Mouse (Mus musculus): ENCODE results near the gene Gm47996.
"Not testable (repeated sequence)": the region's sequence is repeated elsewhere in the genome, so short reads cannot be mapped to it uniquely, and the experiment has no call there.

The Gm47996 gene

GRCm38 (mm10) chr1:151208493-151208892 is 1.4 kb upstream of the Gm47996 start:
- not testable (repeated sequence) for DNase-seq

- DNase-seq: not testable (repeated sequence)
Measured at GRCm38 (mm10) chr1:151208944-151209343, 987 bp upstream of the Gm47996 start.

DNA sequence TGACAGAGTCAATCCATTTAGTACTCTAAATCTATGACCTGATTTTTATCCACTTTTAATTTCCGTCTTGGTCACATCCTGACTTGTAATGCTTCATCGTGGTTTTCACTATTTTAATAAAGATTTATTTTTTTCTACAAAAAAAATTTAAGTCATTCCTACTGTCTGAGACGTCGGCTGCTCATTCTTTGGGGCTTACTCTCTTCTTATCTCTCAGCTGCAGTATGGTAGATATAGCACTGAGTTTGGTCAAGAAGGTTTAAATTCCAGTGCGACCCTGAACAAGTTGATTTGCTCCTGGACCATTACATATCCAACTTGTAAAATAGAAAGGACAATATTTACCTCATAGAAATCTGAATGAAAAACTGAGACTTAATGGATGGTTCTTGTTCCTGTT is 1.7 kb downstream of the Gm47996 start:
- DNase-seq: not testable (repeated sequence)

DNA sequence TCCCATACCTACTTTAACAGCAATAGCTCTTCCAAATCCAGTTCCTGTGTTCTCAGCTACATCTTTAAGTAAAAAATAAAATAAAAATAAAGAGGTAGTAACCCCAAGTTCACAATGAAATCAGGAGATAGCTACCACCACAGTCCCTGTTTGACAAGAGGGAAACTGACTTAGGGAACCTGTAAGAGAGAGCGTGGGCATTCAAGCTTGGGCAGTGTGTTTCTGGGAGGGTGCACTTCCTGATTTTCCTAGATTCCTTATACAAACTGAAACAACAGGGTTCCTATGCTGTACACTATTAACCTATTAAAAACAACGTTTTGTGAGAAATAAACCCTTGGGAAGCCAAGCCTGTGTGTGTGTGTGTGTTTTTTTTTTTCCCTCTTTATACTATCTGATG is 4.9 kb downstream of the Gm47996 start:
- no peak for DNase-seq

DNA sequence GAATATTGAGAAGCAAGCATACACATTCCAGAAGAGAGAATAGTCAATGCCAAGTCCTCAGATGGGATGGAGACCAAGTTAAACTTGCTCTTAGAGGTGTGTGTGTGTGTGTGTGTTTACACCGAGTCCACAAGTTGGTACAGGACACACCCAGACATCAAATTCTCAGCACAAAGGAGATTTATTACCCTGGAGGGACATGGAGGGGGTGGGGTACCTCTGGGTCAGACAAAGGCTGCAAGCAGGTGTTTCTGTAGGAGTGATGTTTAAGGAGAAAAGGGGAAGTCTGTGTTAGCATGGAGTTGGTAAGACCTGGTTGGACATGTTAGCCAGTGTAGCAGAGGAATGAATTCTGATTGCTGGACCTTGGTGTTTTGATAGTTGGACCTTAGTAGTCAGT is 6.1 kb downstream of the Gm47996 start:
- DNase-seq: no peak

- DNase-seq: no peak
Measured at GRCm38 (mm10) chr1:151216417-151216816, 6.5 kb downstream of the Gm47996 start.

GRCm38 (mm10) chr1:151219045-151219444 is 9.1 kb downstream of the Gm47996 start:
- no peak for DNase-seq

GRCm38 (mm10) chr1:151220098-151220497 is 10.2 kb downstream of the Gm47996 start:
- DNase-seq: no peak

DNA sequence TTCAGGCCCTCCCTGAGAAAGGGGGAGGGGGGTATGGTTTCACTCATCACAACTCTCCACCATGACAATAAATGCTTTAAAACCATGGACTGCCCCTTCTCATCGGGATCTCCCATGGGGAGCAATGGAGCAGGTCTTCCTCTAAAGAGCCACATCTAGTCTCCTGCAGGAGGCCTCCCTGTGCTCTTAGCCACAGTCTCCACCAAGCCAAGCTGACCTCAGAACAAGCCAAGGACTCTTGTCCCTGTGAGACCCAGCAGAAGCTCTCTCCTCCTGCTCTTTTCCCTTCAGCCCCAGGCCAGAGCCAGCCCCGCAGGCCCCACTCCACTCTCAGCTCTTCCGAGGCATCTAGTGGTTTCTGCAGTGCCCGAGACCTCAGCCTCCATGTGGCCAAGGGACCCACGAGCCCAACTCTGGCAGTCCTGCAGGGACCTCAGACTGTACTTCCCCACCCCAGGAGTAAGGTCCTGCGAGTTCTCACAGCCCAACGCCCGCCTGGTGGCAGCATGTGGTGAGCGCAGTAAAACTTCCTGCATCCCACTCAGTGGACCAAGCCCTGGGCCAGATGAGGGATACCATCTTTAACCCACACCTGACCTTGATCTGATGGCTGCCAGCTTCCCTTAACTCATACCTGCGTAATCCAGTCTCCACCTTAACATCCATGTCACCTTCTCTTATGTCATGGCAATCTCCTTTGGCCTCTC is 12.8 kb downstream of the Gm47996 start:
- no peak for DNase-seq

DNA sequence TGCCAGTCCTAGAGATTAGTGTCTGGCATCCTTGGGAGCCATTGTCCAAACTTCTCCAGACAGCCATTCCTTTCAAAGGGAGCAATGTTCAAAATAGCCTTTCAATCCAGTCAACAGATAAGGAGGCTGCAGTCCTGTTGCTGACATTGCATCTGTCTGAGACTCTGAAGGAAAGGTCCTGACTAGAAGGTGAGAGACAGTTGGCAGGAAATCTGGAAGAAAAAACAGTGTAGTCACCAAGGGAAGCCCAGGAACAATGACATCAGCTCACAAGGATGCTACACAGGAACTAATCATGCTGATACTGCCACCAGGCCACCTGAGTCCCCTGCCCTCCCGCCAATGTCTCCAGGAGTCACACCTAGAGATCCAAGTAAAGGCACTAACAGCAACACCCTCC is 13.4 kb downstream of the Gm47996 start:
- no peak for DNase-seq

DNA sequence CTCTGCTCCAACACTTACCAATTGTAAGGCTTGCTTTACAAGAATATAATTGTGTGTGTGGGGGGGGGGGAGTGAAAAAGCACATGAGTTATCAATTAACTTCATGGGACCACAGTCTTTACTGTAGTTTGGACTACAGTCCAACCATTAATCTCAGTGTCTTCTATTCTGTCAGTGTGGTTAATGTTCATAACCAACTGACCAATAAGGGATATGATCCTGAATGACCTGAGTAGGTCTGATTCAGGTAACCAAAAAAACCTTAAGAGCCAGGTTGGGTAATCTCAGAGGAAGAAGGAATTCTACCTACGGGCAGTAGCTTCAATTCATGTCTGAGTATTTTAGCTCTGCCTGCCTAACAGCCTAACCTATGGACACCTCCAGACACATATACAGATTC is 14.6 kb downstream of the Gm47996 start:
- DNase-seq: no peak

GRCm38 (mm10) chr1:151227506-151227905 is 17.6 kb downstream of the Gm47996 start:
- no peak for DNase-seq

DNA sequence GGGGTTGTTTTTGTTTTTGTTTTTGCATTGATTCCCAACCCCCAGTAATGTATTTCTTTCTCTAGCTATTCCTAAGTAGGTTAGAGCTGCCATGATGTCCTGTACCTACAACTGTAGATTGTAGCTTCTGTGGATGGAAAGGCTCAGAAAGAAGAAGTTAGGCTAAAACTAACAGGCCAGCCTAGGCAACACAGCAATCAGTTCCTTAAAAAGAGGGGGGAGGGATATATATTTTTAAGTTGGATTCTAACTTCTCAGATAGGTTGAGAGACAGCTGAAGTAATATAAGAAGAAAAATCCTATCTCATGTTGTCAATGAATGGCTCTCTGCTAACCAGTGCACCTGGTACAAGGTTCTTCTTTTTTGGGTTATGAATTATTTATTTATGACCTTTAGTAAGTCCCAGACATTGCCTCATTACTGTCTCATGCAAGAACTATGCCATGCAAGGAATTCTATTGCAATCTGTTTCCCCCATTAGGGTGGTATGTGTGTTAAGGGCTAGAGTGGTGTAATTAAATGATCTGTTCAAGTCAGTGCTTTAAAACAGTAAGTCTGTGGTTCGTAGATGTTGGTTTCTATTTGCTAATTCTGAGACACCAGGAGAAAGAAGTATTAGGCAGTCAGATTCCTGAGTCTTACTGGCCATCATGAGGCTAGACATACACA is 18.5 kb downstream of the Gm47996 start:
- no peak for DNase-seq

DNA sequence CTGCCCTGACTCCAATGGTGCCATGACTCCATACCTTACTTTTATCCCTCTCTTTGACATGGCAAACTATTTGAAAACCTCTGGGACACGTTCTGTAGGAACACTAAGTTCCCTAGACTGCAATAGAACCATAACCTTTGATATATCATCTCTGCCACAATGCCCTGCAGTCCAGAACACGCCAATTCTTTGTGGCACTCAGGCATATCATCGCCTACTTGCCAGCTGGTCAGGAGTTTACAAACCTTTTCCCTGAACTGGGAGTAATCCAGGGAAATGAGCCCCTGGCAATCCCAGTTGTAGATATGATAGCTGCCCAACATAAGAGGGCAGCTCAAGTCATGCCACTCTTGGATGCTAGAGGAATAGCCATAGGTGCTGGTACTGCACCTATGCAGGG is 22.4 kb downstream of the Gm47996 start:
- DNase-seq: no peak

DNA sequence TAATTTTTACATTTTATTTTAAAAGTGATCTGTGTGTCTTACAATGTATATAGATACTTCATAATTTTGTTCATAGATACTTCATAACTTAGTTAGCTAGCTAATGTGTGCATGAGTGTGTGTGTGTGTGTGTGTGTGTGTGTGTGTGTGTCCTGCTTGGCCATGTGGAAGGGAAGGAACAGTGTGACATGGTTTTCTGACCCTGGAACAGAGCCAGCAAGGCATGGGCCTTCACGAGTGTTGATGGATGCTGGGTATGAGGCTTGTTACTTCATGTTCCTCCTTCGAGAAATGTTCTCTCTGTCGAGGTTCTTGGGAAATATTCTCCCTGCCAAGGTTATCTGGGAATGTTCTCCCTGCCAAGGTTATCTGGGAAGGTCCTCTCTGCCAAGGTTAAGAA is 23.8 kb downstream of the Gm47996 start:
- no peak for DNase-seq

- DNase-seq: no peak
Measured at GRCm38 (mm10) chr1:151235574-151235973, 25.6 kb downstream of the Gm47996 start.

DNA sequence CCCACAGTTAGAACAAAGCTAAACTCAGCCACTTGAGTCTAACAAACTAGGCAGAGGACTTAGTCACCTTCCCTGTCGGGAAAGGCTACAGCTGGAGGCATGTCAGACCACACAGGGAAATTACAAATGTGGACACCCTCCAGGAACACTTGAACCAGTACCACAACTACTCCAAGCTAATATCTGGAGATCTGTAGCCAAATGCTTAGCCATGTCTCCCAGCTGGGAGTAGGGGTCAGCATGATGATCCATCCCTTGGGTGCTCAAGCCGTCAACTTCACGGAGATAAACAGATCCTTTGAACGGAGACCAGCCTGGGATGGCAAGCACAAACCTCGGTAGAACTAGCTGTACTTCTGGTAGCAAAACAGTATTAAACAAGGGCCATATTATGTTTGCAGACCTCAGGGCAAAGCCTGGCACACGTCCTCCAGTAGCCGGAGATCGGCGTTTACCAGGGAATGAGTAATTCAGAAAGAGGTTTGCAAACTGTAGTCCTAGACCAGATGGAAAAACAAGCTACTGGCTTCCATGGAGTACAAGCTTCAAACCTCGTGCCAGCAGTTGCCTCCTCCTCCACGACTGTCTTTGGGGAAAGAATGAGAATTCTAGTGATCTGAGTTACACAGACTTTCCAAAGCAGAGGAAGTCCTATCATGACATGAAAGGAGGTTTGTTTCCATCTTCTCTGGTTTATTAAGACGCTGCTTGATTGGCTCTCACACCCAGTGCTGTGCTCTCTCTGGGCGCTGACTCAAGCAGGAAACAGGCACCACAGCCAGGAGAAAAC is 26.4 kb downstream of the Gm47996 start:
- peak; percentile 65 for DNase-seq

DNA sequence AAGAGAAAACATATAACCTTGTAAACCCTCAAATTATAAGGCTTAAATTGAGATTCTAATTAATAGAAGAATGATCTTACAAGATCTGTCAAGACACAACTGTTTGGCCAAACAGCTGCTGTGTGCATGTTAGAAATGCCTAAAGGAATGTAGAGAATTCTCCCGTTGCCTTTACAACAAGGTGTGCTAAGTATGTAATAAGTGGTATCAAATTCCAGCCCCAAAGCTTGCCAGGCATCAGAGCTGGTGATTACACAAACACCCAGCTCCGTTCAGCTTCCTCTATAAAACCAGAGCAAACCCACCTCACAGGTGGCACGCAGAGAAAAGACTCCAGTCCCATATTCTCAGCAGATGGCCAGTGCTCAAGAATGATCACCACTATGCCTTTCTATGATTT is 27.8 kb downstream of the Gm47996 start:
- no peak for DNase-seq

GRCm38 (mm10) chr1:151243332-151243731 is 33.4 kb downstream of the Gm47996 start:
- DNase-seq: no peak

DNA sequence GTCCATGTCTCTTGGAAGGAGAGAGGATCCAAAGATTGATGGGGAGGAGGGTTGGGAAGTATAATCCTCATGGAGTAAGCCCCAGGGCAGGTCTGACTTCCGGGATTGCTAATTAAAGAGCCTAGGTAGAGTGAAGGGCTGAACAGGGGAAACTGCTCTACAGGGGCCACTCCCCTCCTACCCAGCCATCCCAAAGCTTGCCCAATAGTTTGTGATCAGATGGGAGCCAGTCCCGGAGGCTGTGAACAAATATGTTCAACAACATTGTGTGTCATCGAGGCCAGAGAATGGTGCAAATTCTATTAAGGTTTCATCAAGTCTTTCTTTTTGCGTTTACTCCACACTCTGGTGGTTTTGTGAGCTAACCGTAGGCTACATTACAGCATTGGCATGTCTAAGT is 34.1 kb downstream of the Gm47996 start:
- DNase-seq: no peak

- DNase-seq: no peak
Measured at GRCm38 (mm10) chr1:151244761-151245160, 34.8 kb downstream of the Gm47996 start.

GRCm38 (mm10) chr1:151245165-151245564 is 35.2 kb downstream of the Gm47996 start:
- no peak for DNase-seq

DNA sequence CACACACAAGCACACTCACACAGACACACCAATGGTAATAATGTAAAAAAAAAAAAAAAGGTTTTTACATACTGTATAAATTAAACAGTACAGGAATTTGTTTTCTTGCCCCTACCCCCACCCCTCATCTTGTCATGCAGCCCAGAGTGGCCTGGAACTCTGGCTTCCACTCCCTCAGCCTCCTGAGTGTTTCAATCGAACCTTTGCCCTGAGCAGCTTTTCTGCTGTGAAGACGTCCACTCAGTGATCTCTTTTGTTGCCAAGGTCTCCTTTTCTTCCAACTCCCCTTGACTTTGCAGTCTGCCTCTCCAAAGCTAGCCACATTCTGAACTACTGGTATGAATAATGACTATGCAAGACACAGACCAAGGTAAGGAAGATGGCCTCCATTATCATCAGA is 35.9 kb downstream of the Gm47996 start:
- DNase-seq: no peak

DNA sequence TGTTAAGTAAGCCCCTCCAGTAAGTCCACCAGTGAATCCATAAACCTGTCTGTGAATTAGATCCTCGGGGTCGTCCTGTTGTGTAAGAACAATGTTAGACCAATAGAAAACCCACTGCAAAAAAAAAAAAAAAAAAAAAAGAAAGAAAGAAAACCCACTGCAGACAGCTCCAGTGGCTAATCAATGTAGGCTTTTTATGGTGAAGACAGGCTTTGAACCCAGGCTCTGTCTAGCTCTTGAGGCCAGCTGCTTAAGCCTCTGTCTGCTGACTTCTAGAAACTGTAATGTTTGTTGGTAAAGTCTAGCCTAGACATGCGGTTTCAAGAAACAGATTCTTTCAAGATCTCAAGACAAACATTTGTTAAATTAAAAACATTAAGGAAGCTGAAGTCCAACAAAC is 40.2 kb downstream of the Gm47996 start:
- no peak for DNase-seq

Measured in layer of hippocampus, adult 9-11 months (tissue).